Mouse (Mus musculus) cerebellum, adult 2 months (tissue): ENCODE results near the gene Dut.

Source experiments
- CTCF ChIP-seq: fragments of 200-500 bp; IDR thresholded peaks from 2 replicates; pipeline ENCODE4 v1.5.1; 2011; ENCODE audit warnings: low read depth, mild to moderate bottlenecking, control low read depth, low read length, moderate library complexity, borderline replicate concordance; ENCODE audit not compliant: insufficient read depth
- POLR2A ChIP-seq: fragments of 200-500 bp; IDR thresholded peaks from 2 replicates; pipeline ENCODE4 v1.6.1; 2011; ENCODE audit warnings: low read length, control low read depth, borderline replicate concordance; ENCODE audit not compliant: insufficient read depth

DNA sequence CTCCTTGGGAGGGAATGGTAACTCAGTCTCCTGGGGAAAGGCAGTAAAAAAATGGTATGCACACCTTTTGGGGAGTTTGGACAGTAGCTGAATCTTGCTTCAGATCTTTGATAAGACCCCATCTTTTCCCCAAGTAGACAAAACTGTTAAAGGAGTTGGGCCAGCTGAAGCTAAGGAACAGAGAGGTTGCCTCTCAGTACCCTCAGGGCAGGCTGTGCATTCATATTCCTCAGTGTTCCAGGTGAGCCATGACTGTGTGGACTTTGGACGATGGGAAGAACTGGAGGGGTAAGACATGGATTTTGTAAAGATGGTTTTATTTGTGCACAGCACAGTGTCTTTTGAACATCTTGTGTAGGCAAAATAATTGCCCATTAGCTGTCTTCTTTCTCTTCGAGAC is 13.3 kb downstream of the Dut start:
- TF ChIP-seq CTCF (no peak), POLR2A (no peak)
